Mouse (Mus musculus) liver, embryonic 14.5 days (tissue): ENCODE measurements around the gene Stk38. TPM values are rescaled to one million over a fixed set of nuclear protein-coding genes. Genes with fewer than 3 reads are reported as not detected.

ENCODE experiments used
- ATAC-seq: fragments of 200-750 bp; cut with Nextera tagmentation; 2 replicates; pipeline ENCODE4 v1.8.0; 2017; ENCODE audit warnings: moderate number of reproducible peaks, mild to moderate bottlenecking, moderate library complexity; ENCODE audit not compliant: insufficient read depth
- DNase-seq, 3 experiments: peaks; one replicate each; pipeline ENCODE4 v3.0.0-alpha.2; 2012 to 2013; ENCODE audit warnings: low read depth in 3 of 3, low spot score in 3 of 3
- H3K27ac ChIP-seq: fragments of 300-500 bp; sonication (generic); 2 replicates; pipeline ENCODE4 v1.5.1; 2014; ENCODE audit warnings: moderate library complexity, mild to moderate bottlenecking, control low read depth, inconsistent platforms
- H3K27me3 ChIP-seq: fragments of 300-500 bp; sonication (generic); 2 replicates; pipeline ENCODE4 v1.6.1; 2014; ENCODE audit warnings: mild to moderate bottlenecking, low read length, moderate library complexity; ENCODE audit not compliant: control insufficient read depth, insufficient read depth
- H3K36me3 ChIP-seq: fragments of 300-500 bp; sonication (generic); replicated peaks from 2 replicates; pipeline ENCODE4 v1.6.1; 2014; ENCODE audit warnings: low read depth; ENCODE audit not compliant: control insufficient read depth, insufficient read depth
- H3K4me1 ChIP-seq, 2 experiments: fragments of 200-500 bp in 1 of 2; fragments of 300-500 bp in 1 of 2; sonication (generic) in 1 of 2; replicated peaks; 2 replicates each; pipeline ENCODE4 v1.6.1; 2012 to 2014; ENCODE audit warnings: antibody characterized with exemption in 1 of 2, inconsistent platforms in 1 of 2, low read length in 1 of 2; ENCODE audit not compliant: control insufficient read depth in 2 of 2, insufficient read depth in 2 of 2
- H3K4me2 ChIP-seq: fragments of 300-500 bp; sonication (generic); 2 replicates; pipeline ENCODE4 v1.6.1; 2014; ENCODE audit warnings: low read depth, mild to moderate bottlenecking, control low read depth, moderate library complexity
- H3K4me3 ChIP-seq, 2 experiments: fragments of 200-500 bp in 1 of 2; fragments of 300-500 bp in 1 of 2; sonication (generic) in 1 of 2; 2 replicates each; pipeline ENCODE4 v1.5.1; 2012 to 2014; ENCODE audit warnings: low read depth in 2 of 2, low read length in 2 of 2, mild to moderate bottlenecking in 2 of 2, control low read depth in 1 of 2, inconsistent platforms in 1 of 2, moderate library complexity in 1 of 2; ENCODE audit not compliant: insufficient read depth in 1 of 2
- H3K9ac ChIP-seq: fragments of 300-500 bp; sonication (generic); replicated peaks from 2 replicates; pipeline ENCODE4 v1.6.1; 2014; ENCODE audit warnings: mild to moderate bottlenecking, control low read depth, moderate library complexity
- H3K9me3 ChIP-seq: fragments of 300-500 bp; sonication (generic); 2 replicates; pipeline ENCODE4 v1.6.1; 2016; ENCODE audit warnings: low read length, mixed read lengths; ENCODE audit not compliant: control insufficient read depth
- CTCF ChIP-seq: IDR thresholded peaks from 2 replicates; pipeline ENCODE4 v1.5.1; 2016; ENCODE audit warnings: antibody characterized with exemption, low read depth, control low read depth
- EP300 ChIP-seq: IDR thresholded peaks from 2 replicates; pipeline ENCODE4 v1.6.1; 2016; ENCODE audit warnings: antibody characterized with exemption, low read depth
- WGBS: fragments of 180-500 bp; shearing (Covaris S2); extraction: QIAGEN DNeasy Blood & Tissue Kit; methylation state at CpG from one replicate; pipeline ENCODE4 v1.1.7; 2014; ENCODE audit not compliant: insufficient replicate concordance; 5-methylcytosine and 5-hydroxymethylcytosine counted together
- polyA plus RNA-seq, 2 experiments: library from polyadenylated mRNA; depleted of rRNA in 1 of 2; stranded (reverse) in 1 of 2; unstranded in 1 of 2; fragments of >200 nt; fragmentation: Nextera tagmentation in 1 of 2; extraction: Ambion mirVana in 1 of 2; gene quantifications; 2 replicates each; pipeline versions ENCODE4 v1.2.1 to v1.2.3; 2012 to 2014

Gene Stk38
- polyA plus RNA-seq, 2 experiments = 29.2 to 31.8 TPM

DNA sequence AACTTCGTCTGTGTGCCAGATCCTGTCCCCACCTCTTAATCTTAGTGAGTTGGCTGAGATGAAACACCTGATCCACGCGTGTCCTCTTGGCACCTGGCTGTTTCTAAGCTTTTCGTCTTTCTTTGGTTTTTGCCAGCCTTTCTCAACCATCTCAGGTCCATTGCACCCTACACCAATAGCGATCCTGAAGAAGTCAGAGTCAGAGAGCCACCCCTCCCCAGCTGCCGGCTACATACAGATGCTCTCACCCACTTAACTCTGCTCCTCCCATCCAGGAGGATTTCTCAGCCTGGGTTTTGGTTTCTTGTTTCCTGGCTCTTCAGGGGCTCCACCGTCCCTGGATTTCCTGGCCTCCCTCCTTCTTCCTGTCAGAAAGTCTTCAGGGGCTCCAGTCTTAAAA lies 11.6 kb upstream of the Stk38 start:
- no peak for DNase-seq
- Histone ChIP-seq H3K27me3 (no peaks in the 10 kb centered on the region), H3K9ac (no peak overlapping the region), H3K4me1 (peaks cover 2 to 6% of the 10 kb centered on the region in 2 experiments), H3K36me3 (no peaks in the 10 kb centered on the region), H3K9me3 (no peaks in the 10 kb centered on the region), H3K4me3 (no peak overlapping the region), H3K4me2 (no peak overlapping the region), H3K27ac (no peak overlapping the region)
- TF ChIP-seq EP300 = no peak
- no peak for TF ChIP-seq CTCF
- WGBS = 59% methylated on average over 7 of the region's 7 CpGs
- no peak for ATAC-seq

DNA sequence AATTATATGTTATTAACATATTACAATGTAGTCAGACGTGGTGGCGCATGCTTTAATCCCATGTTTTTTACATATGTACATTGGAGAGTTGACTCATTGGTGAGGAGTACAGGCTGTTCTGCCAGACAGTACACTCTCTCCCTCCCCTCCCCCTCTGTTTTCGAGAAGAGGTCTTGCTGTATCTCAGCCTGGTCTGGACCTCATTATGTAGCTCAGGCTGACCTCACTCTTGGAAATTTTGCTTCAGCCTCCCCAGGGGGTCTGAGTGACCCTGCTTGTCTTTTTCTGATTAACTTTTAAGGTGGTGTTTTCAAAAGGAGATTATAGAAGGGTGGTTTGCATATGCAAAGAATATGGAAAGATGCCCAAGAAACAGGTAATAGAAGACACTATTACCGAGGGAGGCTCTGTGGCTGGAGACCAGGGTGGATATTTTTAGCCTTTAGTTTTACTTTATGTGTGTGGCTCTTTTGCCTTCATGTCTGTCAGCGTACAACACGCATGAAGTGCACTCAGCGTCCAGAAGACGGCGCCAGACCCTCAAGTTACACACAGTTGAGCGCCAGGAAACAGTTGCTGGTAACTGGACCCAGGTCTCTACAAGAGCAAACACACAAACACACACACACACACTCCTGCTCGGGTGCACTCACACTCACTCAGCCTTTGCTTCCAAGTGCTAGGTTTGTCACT lies 10.6 kb upstream of the Stk38 start:
- no peak for ATAC-seq
- no peaks in the 10 kb centered on the region for H3K36me3 ChIP-seq
- peaks cover 2% of the 10 kb centered on the region in 2 experiments; a peak in 2 of 4 replicates for H3K4me1 ChIP-seq
- no peak for TF ChIP-seq EP300
- TF ChIP-seq CTCF = peak; percentile 81
- H3K4me3 ChIP-seq = no peak overlapping the region
- no peak overlapping the region for H3K9ac ChIP-seq
- no peak overlapping the region for H3K27ac ChIP-seq
- 54% methylated on average over 11 of the region's 11 CpGs for WGBS
- H3K4me2 ChIP-seq = no peak overlapping the region
- no peaks in the 10 kb centered on the region for H3K27me3 ChIP-seq
- no peaks in the 10 kb centered on the region for H3K9me3 ChIP-seq
- no peak for DNase-seq

DNA sequence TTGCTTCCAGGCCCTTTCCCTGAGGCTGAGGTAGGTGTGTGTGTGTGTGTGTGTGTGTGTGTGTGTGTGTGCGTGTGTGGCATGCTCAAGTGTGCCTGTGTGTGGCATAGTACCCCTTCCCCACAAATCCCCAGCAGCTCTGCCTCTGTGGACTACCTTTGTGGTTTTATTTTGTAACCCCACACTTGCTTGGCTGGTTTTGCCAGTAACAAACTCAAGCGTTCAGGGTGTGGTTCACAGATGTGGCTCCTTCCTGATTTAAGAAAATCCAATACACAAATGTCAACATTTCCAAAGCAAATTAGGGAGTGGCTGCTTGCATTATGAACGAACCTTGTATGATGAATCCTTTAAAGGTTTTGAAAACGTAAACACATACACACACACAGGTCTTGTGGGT lies 8.9 kb upstream of the Stk38 start:
- Histone ChIP-seq H3K4me1 (peaks cover 0 to 2% of the 10 kb centered on the region in 2 experiments; a peak in 2 of 4 replicates), H3K9me3 (no peaks in the 10 kb centered on the region), H3K4me2 (no peak overlapping the region), H3K27ac (no peak overlapping the region), H3K9ac (no peak overlapping the region), H3K4me3 (no peak overlapping the region), H3K27me3 (no peaks in the 10 kb centered on the region), H3K36me3 (no peaks in the 10 kb centered on the region)
- ATAC-seq (no peak), DNase-seq (no peak)
- TF ChIP-seq EP300 = no peak
- no peak for TF ChIP-seq CTCF
- WGBS = 60% methylated on average over 4 of the region's 4 CpGs

DNA sequence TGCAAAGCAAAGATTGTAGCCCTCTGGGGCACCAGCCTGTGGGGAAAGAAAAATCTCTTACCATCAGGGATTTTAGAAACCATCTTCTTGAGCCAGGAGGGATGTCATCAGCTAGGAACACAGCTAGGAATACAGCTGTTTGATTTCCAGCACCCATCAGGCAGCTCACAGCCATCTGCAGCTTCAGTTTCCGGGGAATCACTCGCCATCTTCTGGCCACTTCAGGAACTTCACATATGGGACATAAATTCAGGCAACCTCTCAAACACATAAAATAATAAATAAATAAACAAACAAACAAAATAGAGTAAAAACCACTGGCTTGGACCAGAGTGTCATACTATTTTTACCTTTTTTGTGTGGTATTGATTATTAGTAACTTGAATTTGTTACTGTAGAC lies 7.8 kb upstream of the Stk38 start:
- H3K4me1 ChIP-seq = peaks cover 0 to 2% of the 10 kb centered on the region in 2 experiments; a peak in 2 of 4 replicates
- TF ChIP-seq CTCF (peak; percentile 79), EP300 (no peak)
- ATAC-seq (no peak), DNase-seq (no peak)
- H3K36me3 ChIP-seq = no peaks in the 10 kb centered on the region
- WGBS = 13% methylated on average over 2 of the region's 2 CpGs
- no peak overlapping the region for H3K27ac ChIP-seq
- no peak overlapping the region for H3K9ac ChIP-seq
- no peaks in the 10 kb centered on the region for H3K27me3 ChIP-seq
- H3K4me3 ChIP-seq = no peak overlapping the region
- no peak overlapping the region for H3K4me2 ChIP-seq
- no peaks in the 10 kb centered on the region for H3K9me3 ChIP-seq

DNA sequence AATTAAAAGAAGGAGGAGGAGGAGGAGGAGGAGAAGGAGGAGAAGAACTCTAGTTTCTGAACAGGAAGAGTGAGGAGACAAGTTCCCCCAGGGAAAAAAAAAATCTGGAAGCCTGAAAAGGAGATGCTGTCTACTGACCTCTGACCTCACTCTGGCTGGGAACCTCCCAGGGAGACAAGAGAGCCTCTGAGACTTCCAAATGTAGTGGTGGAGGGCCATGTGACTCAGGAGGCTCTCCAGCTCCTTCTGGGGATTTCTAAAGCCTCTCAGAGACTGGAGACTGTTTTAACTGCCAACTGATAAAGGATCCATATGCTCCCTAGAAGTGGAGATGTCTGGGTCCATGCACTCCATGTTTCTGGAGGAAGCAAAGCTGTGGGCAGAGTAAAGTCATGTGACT lies 6.4 kb upstream of the Stk38 start:
- Histone ChIP-seq H3K36me3 (no peaks in the 10 kb centered on the region), H3K27me3 (no peaks in the 10 kb centered on the region), H3K27ac (no peak overlapping the region), H3K9ac (no peak overlapping the region), H3K4me2 (no peak overlapping the region), H3K4me3 (no peak overlapping the region), H3K4me1 (peaks cover 0 to 2% of the 10 kb centered on the region in 2 experiments; a peak in 2 of 4 replicates), H3K9me3 (no peaks in the 10 kb centered on the region)
- TF ChIP-seq EP300 (no peak), CTCF (no peak)
- ATAC-seq (no peak), DNase-seq (no peak)
